Mouse (Mus musculus): ENCODE measurements around the gene Gatad2a. TPM values are rescaled to one million over a fixed set of nuclear protein-coding genes. Genes with fewer than 3 reads are reported as not detected.
"Not testable (repeated sequence)": the region's sequence is repeated elsewhere in the genome, so short reads cannot be mapped to it uniquely, and the experiment has no call there.

Gatad2a gene
- polyA plus RNA-seq, 1 experiment from 2014 or later = 36.3 TPM

- H3K4me1 ChIP-seq; H3K27ac ChIP-seq; H3K36me3 ChIP-seq; H3K27me3 ChIP-seq; H3K4me2 ChIP-seq; ATAC-seq (ENCODE audit: insufficient number of reproducible peaks, low FRiP score, low TSS enrichment, low read depth); H3K4me3 ChIP-seq; H3K9me3 ChIP-seq; H3K9ac ChIP-seq: not testable (repeated sequence)
- 90% methylated on average over 14 of the region's 14 CpGs for WGBS
Measured at GRCm38 (mm10) chr8:70010796-70011195, 14.6 kb upstream of the Gatad2a start.

GRCm38 (mm10) chr8:70005178-70005577 lies 9.0 kb upstream of the Gatad2a start:
- 49% methylated on average over 2 of the region's 2 CpGs for WGBS
- no peak overlapping the region for H3K4me3 ChIP-seq
- no peaks in the 10 kb centered on the region for H3K36me3 ChIP-seq
- no peaks in the 10 kb centered on the region for H3K27me3 ChIP-seq
- no peak for ATAC-seq (ENCODE audit: insufficient number of reproducible peaks, low FRiP score, low TSS enrichment, low read depth)
- H3K4me1 ChIP-seq = peaks cover 3% of the 10 kb centered on the region; the same call in 1 of the 2 replicates
- H3K27ac ChIP-seq = no peak overlapping the region
- no peak overlapping the region for H3K9ac ChIP-seq
- H3K4me2 ChIP-seq = no peak overlapping the region
- H3K9me3 ChIP-seq = no peaks in the 10 kb centered on the region

DNA sequence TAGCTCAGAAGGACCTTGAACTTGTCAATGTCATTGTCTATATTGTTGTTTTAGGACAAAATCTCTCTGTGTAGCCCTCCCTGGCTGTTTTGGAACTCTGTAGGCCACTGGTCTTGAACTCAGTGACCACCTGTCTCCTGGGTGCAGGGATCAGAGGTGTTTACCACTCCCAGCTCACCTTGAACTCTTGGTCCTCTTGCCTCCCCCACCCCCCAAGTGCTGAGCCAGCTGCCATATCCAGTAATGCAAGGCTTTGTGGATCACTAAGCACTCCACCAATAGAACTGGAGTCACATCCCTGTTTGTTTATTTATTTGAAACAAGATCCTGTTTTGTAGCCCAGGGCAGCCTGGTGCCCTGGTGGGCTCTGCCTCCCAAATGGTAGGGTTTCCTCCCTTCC lies 8.2 kb upstream of the Gatad2a start:
- Histone ChIP-seq H3K9me3 (no peaks in the 10 kb centered on the region), H3K36me3 (no peaks in the 10 kb centered on the region), H3K27me3 (no peaks in the 10 kb centered on the region), H3K4me3 (no peak overlapping the region), H3K27ac (no peak overlapping the region), H3K9ac (no peak overlapping the region), H3K4me1 (peaks cover 3% of the 10 kb centered on the region; the same call in 1 of the 2 replicates), H3K4me2 (no peak overlapping the region)
- no peak for ATAC-seq (ENCODE audit: insufficient number of reproducible peaks, low FRiP score, low TSS enrichment, low read depth)

DNA sequence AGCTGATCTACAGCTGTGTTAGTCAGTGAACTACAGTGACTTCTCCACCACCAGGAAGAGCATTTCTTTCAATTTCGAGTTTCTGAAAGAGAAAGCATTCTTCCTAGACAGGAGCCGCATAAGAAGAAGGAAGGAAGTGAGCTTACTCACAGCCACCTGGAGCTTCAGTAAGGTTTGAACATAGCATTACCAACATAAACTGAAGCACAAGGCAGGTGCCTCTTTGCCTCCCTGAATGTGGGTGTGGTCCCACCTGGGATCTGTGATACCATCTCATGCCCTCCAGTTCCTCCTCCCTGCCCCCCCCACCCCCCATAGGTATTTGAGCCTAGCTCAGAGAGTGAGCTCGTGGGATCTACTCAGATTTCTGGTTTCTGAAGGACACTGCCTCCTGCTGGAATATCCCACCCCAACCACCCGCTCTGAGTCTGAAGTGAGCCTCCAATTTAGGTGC lies 7.0 kb upstream of the Gatad2a start:
- no peaks in the 10 kb centered on the region for H3K36me3 ChIP-seq
- WGBS = 47% methylated on average over 4 of the region's 4 CpGs
- H3K4me2 ChIP-seq = no peak overlapping the region
- no peaks in the 10 kb centered on the region for H3K27me3 ChIP-seq
- H3K9me3 ChIP-seq = no peaks in the 10 kb centered on the region
- H3K4me1 ChIP-seq = peaks cover 3% of the 10 kb centered on the region; the same call in 1 of the 2 replicates
- no peak overlapping the region for H3K4me3 ChIP-seq
- no peak for ATAC-seq (ENCODE audit: insufficient number of reproducible peaks, low FRiP score, low TSS enrichment, low read depth)
- H3K27ac ChIP-seq = no peak overlapping the region
- H3K9ac ChIP-seq = no peak overlapping the region

DNA sequence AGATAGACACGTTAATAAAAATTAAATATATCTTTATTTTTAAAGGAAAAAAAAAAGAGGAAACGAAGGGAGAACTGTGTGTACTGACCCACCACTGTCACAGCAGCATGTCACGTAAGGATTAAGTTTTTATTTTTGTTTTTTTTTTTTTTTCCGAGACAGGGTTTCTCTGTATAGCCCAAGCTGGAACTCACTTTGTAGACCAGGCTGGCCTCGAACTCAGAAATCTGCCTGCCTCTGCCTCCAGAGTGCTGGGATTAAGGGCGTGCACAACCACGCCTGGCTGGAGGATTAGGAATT lies 5.7 kb upstream of the Gatad2a start:
- not testable (repeated sequence) for H3K4me1 ChIP-seq; H3K9me3 ChIP-seq; H3K27me3 ChIP-seq; H3K4me2 ChIP-seq; H3K4me3 ChIP-seq; H3K36me3 ChIP-seq; H3K9ac ChIP-seq; ATAC-seq (ENCODE audit: insufficient number of reproducible peaks, low FRiP score, low TSS enrichment, low read depth)
- H3K27ac ChIP-seq = peak overlapping the region; percentile 71; the same call in 1 of the 2 replicates
- 35% methylated on average over 7 of the region's 7 CpGs for WGBS

DNA sequence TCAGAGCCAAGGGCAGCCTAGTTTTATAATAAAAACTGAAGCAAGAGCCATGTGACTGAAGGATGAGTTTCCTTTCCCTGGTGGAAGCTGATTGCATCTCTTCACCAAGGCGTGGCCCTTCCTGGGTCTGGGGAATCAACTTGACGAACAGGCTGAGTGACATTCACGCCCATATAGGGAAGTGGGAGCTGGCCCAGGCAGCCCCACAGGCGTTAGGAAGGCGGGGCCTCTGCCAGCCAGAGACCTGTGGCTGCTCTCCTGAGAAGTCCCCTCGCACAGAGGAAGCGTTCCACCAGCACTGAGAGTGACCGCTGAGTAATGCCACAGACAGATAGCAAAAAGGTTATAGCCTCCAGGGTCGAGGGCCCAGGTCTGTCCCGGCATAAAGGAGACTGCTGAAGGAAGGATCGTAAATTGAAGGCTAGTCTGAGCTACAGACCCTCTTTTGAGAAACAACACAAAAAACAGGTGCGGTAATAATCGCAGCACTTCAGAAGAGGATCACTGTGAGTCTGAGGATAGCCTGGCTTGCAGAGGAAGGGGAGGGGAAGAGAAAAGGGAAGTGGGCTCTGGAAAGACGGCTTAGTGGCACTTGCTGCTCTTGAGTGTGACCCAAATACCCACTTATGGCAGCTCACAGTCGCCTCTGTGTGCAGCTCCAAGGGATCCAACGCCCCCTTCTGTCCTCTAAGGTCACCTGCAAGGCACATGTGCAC lies 5.2 kb upstream of the Gatad2a start:
- Histone ChIP-seq H3K4me3 (peak overlapping the region; percentile 18), H3K9me3 (no peaks in the 10 kb centered on the region), H3K4me1 (peaks cover 8% of the 10 kb centered on the region), H3K4me2 (peak overlapping the region; percentile 35), H3K27me3 (no peaks in the 10 kb centered on the region), H3K9ac (no peak overlapping the region), H3K27ac (peak overlapping the region; percentile 71), H3K36me3 (no peaks in the 10 kb centered on the region)
- no peak for ATAC-seq (ENCODE audit: insufficient number of reproducible peaks, low FRiP score, low TSS enrichment, low read depth)
- 2% methylated on average over 16 of the region's 16 CpGs for WGBS

DNA sequence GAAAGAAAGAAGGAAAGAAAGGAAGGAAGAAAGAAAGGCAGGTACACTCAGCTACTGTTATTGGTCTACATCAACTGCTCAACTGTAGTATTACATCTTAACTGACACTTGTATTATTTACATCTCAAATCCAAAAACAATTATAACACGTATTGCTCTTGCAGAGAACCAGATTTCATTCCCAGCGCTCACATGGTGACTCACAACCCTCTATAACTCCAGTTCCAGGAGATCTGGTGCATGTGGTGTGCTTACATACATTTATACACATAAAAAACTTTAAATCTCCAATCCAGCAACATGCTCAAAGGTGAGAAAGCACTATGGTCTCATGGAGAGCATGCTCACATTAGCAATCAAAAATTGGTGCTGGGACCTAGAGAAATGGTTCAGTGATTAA lies 4.0 kb upstream of the Gatad2a start:
- no peak for ATAC-seq (ENCODE audit: insufficient number of reproducible peaks, low FRiP score, low TSS enrichment, low read depth)
- H3K36me3 ChIP-seq = no peaks in the 10 kb centered on the region
- H3K9me3 ChIP-seq = no peaks in the 10 kb centered on the region
- H3K27me3 ChIP-seq = no peaks in the 10 kb centered on the region
- H3K9ac ChIP-seq = no peak overlapping the region
- 0 out of 2 replicates have a peak overlapping the region, but pooled peaks have one; percentile 27 for H3K27ac ChIP-seq
- 75% methylated on average over 2 of the region's 2 CpGs for WGBS
- no peak overlapping the region for H3K4me2 ChIP-seq
- H3K4me3 ChIP-seq = no peak overlapping the region
- H3K4me1 ChIP-seq = peaks cover 12% of the 10 kb centered on the region

- 89% methylated on average over 4 of the region's 4 CpGs for WGBS
- Histone ChIP-seq H3K27ac (no peak overlapping the region), H3K4me2 (no peak overlapping the region), H3K27me3 (no peaks in the 10 kb centered on the region), H3K4me1 (peaks cover 16% of the 10 kb centered on the region), H3K36me3 (no peaks in the 10 kb centered on the region), H3K9ac (no peak overlapping the region), H3K4me3 (no peak overlapping the region), H3K9me3 (no peaks in the 10 kb centered on the region)
- ATAC-seq (ENCODE audit: insufficient number of reproducible peaks, low FRiP score, low TSS enrichment, low read depth) = no peak
Measured at GRCm38 (mm10) chr8:69999236-69999635, 3.1 kb upstream of the Gatad2a start.

DNA sequence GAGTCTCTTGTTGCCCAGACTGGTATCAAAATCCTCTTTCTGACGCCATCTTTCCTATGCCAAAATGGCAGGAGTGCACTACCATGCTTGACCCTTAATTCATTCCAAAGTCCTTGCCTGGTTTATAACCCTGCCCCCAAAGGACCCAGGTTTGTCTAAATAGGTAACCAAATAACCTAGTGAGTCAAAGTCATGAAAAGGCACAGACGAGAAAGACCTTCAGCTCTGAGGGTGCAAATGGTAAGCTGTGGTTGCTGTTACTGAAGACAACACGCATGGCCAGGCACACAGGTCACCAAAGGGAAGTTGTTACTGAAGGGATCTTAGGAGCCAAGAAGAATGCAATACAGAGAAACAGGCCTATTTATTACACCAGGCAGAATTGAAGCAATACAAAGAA lies 2.5 kb upstream of the Gatad2a start:
- H3K36me3 ChIP-seq = no peaks in the 10 kb centered on the region
- H3K9ac ChIP-seq = no peak overlapping the region
- no peak for ATAC-seq (ENCODE audit: insufficient number of reproducible peaks, low FRiP score, low TSS enrichment, low read depth)
- H3K27me3 ChIP-seq = no peaks in the 10 kb centered on the region
- H3K9me3 ChIP-seq = no peaks in the 10 kb centered on the region
- H3K4me1 ChIP-seq = peaks cover 16% of the 10 kb centered on the region
- no peak overlapping the region for H3K4me2 ChIP-seq
- H3K27ac ChIP-seq = no peak overlapping the region
- no peak overlapping the region for H3K4me3 ChIP-seq
- WGBS = 87% methylated on average over 3 of the region's 3 CpGs

- peak overlapping the region; percentile 71 for H3K4me2 ChIP-seq
- H3K27me3 ChIP-seq = no peaks in the 10 kb centered on the region
- no peaks in the 10 kb centered on the region; the same call in 1 of the 2 replicates for H3K36me3 ChIP-seq
- peak overlapping the region; percentile 91 for H3K27ac ChIP-seq
- ATAC-seq (ENCODE audit: insufficient number of reproducible peaks, low FRiP score, low TSS enrichment, low read depth) = no peak
- peak overlapping the region; percentile 100 for H3K4me3 ChIP-seq
- H3K4me1 ChIP-seq = peaks cover 16% of the 10 kb centered on the region
- 1% methylated on average over 35 of the region's 35 CpGs for WGBS
- H3K9ac ChIP-seq = peak overlapping the region; percentile 71
- H3K9me3 ChIP-seq = no peaks in the 10 kb centered on the region
Measured at GRCm38 (mm10) chr8:69996589-69997285, 553 bp upstream of the Gatad2a start.

DNA sequence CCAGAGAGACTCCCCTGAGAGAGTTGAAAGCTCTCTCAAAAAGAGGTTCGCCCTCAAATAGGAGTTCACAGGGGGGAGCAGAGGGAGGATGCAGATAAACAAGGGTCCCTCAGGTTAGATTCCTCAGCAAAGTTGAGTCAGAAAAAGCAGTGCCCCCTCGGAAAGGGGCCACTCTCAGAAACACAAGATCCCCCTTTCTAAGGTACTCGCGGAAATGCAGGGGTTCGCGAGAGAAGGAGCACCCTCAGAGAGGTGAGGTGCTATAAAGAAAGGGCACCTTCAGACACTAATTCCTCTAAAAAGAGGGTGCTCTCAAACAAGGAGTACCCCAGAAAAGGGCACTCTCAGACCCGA lies 785 bp downstream of the Gatad2a start:
- H3K27me3 ChIP-seq = no peaks in the 10 kb centered on the region
- peak overlapping the region; percentile 100 for H3K4me3 ChIP-seq
- H3K4me1 ChIP-seq = peaks cover 13% of the 10 kb centered on the region
- WGBS = under 1% methylated on average over 7 of the region's 7 CpGs
- no peaks in the 10 kb centered on the region for H3K9me3 ChIP-seq
- ATAC-seq (ENCODE audit: insufficient number of reproducible peaks, low FRiP score, low TSS enrichment, low read depth) = no peak
- peak overlapping the region; percentile 78 for H3K4me2 ChIP-seq
- no peaks in the 10 kb centered on the region; the same call in 1 of the 2 replicates for H3K36me3 ChIP-seq
- peak overlapping the region; percentile 86 for H3K27ac ChIP-seq
- H3K9ac ChIP-seq = peak overlapping the region; percentile 69

- H3K27me3 ChIP-seq; H3K9ac ChIP-seq; H3K9me3 ChIP-seq; ATAC-seq (ENCODE audit: insufficient number of reproducible peaks, low FRiP score, low TSS enrichment, low read depth); H3K4me3 ChIP-seq; H3K4me2 ChIP-seq; H3K36me3 ChIP-seq; H3K27ac ChIP-seq; H3K4me1 ChIP-seq: not testable (repeated sequence)
- 99% methylated on average over 7 of the region's 7 CpGs for WGBS
Measured at GRCm38 (mm10) chr8:69988936-69989335, 7.2 kb downstream of the Gatad2a start.

All from limb, embryonic 15.5 days (tissue).